Mouse (Mus musculus) thymus, adult 2 months (tissue): ENCODE measurements at regions not wholly inside any gene's neighbourhood (a gene's known extent, or its start where the extent isn't known, plus 50 kb on each side); places are given as distances from the start of the nearest gene placed in this dataset.

Source experiments
- CTCF ChIP-seq: fragments of 200-500 bp; IDR thresholded peaks from 2 replicates; pipeline ENCODE4 v1.5.1; 2012; ENCODE audit warnings: mild to moderate bottlenecking, control low read depth, low read length, moderate library complexity, borderline replicate concordance; ENCODE audit not compliant: control insufficient read depth, poor library complexity, insufficient read depth; ENCODE audit errors: extremely low read depth
- POLR2A ChIP-seq: fragments of 200-500 bp; IDR thresholded peaks from 2 replicates; pipeline ENCODE4 v1.6.1; 2012; ENCODE audit warnings: mild to moderate bottlenecking, low read length, control low read depth, moderate library complexity; ENCODE audit not compliant: control insufficient read depth, poor library complexity, insufficient read depth; ENCODE audit errors: extremely low read depth

- no peak for TF ChIP-seq CTCF
- no peak for TF ChIP-seq POLR2A
Measured at GRCm38 (mm10) chr1:136738030-136738429, 113.3 kb downstream of the Zfp281 start.
